Mouse (Mus musculus): ENCODE measurements at regions not wholly inside any gene's neighbourhood (a gene's known extent, or its start where the extent isn't known, plus 50 kb on each side); places are given as distances from the start of the nearest gene placed in this dataset.

DNA sequence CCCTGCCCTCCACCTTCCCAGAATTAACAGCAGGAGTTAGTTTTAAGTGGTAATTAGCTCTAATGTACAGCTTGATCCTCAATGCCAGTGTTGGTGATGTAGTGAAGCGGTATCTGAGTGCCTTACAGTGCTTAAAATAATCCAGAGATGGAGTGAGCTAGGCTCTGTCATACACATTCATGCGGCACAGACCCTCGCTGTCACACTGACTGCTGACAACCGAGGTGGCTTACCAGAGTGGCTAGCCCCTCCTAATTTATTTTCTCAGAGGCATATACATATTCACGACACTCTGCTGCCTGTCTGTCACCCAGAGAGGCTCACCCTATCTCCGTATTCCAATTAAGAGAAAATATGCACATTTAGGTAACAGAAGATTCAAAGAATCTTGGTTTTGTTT is 327.2 kb upstream of the Sox11 start:
- peak; percentile 90 for DNase-seq (ENCODE audit: low read depth)
- TF ChIP-seq CTCF (IDR thresholded peaks at IDR 0.05; ENCODE audit: borderline replicate concordance, extremely low read depth, insufficient read depth, insufficient read length) = no peak
- no peak for TF ChIP-seq POLR2A (IDR thresholded peaks at IDR 0.05; ENCODE audit: borderline replicate concordance, extremely low read depth, insufficient read depth, insufficient read length, poor library complexity, severe bottlenecking)

DNA sequence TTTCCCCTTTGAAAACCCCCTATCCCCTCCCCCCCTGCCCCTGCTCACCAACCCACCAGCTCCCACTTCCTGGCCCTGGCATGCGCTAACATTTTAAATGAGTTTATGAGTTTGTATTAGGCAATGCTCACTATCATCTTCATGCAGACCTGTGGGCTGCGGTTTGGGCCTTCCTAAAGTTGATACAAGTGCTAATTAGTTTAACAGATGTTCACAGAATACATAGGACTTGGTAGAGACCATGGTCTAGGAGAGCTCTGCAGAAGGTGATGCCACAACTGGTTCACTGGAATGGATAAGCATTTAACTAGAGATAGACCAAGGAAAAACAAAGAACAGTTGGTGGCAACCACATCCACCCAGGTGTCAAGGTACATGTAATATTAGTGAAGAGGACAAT is 324.1 kb upstream of the Sox11 start:
- TF ChIP-seq POLR2A (IDR thresholded peaks at IDR 0.05; ENCODE audit: borderline replicate concordance, extremely low read depth, insufficient read depth, insufficient read length, poor library complexity, severe bottlenecking) (no peak), CTCF (IDR thresholded peaks at IDR 0.05; ENCODE audit: borderline replicate concordance, extremely low read depth, insufficient read depth, insufficient read length) (no peak)
- no peak for DNase-seq (ENCODE audit: low read depth)

DNA sequence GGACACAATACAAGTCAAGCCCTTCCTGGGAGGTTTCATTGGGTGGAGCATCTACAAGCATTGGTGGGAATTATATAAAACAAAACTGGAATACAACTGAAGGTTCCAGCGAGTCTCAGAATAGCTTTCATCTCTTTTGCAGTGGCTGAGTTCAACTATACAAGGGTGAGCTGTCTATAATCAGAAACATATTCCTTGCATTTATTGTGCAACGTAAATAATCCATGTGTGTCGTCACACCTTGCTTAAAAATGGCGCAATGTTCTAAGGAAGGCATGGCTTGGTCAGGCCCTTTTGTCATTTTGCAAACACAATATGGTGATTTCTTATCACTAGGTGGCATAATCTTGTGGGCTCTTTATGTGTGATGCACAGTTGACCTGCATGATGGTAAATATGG is 320.8 kb upstream of the Sox11 start:
- TF ChIP-seq CTCF (IDR thresholded peaks at IDR 0.05; ENCODE audit: borderline replicate concordance, extremely low read depth, insufficient read depth, insufficient read length) = no peak
- DNase-seq (ENCODE audit: low read depth) = no peak

DNA sequence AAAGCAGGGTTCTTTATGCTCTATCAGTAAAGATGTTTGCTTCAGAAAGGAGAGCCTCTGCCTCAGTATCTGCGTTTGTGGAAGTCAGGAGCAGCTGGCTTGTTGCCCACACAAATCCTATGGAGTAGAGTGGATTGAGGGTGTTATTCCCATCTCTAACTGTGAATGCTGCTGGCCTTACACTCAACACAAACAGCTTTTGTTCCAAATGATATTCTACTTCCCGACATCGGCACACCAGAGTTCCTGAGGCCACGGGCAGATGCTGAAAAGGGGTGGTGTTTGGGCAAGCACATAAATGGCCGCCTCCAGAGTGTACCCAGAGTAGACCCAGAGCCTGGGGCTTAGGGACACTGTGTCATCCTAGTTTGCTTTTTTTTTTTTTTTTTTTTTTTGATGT is 320.3 kb upstream of the Sox11 start:
- TF ChIP-seq POLR2A (IDR thresholded peaks at IDR 0.05; ENCODE audit: borderline replicate concordance, extremely low read depth, insufficient read depth, insufficient read length, poor library complexity, severe bottlenecking) = no peak
- TF ChIP-seq CTCF (IDR thresholded peaks at IDR 0.05; ENCODE audit: borderline replicate concordance, extremely low read depth, insufficient read depth, insufficient read length) = no peak
- no peak for DNase-seq (ENCODE audit: low read depth)

DNA sequence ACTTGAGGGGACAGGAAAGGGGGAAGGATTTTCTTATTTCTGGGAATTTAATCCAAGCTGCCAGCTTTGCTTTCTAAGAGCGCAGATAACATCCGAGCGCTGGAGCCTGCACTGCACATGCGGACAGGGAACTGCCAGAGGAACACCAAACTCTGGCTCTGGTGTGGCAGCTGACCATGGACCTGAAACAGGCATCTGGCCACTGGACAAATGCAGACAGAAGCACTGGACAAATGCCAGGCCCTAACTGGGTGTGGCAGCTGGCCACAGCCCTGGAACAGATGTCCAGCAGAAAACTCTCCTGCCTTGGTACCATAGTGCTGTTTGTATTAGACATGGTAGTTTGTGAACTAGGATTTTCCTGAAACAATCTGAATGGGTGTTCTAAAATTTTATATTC is 315.2 kb upstream of the Sox11 start:
- TF ChIP-seq CTCF (IDR thresholded peaks at IDR 0.05; ENCODE audit: borderline replicate concordance, extremely low read depth, insufficient read depth, insufficient read length) = no peak
- TF ChIP-seq POLR2A (IDR thresholded peaks at IDR 0.05; ENCODE audit: borderline replicate concordance, extremely low read depth, insufficient read depth, insufficient read length, poor library complexity, severe bottlenecking) = no peak
- DNase-seq (ENCODE audit: low read depth) = peak; percentile 65

DNA sequence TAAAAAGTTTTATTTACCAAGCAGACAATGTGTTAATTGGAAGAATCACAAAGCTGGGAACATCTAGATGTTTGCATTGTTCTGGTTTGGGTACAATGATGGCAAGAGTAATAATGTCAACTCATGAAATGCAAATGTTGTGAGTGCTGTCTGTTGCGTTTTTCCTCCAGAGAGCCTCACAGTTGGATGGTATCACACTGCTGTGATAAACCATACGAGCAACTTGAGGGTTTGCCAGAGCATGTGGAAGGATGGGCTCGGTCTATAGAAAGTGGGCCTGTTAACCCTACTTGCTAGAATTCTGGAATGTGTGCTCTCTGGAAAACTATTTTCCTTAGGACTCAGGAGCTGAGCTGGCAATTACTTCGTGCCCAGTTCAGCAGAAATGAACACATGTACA is 311.2 kb upstream of the Sox11 start:
- TF ChIP-seq CTCF (IDR thresholded peaks at IDR 0.05; ENCODE audit: borderline replicate concordance, extremely low read depth, insufficient read depth, insufficient read length) = no peak
- no peak for TF ChIP-seq POLR2A (IDR thresholded peaks at IDR 0.05; ENCODE audit: borderline replicate concordance, extremely low read depth, insufficient read depth, insufficient read length, poor library complexity, severe bottlenecking)
- DNase-seq (ENCODE audit: low read depth) = peak; percentile 66

DNA sequence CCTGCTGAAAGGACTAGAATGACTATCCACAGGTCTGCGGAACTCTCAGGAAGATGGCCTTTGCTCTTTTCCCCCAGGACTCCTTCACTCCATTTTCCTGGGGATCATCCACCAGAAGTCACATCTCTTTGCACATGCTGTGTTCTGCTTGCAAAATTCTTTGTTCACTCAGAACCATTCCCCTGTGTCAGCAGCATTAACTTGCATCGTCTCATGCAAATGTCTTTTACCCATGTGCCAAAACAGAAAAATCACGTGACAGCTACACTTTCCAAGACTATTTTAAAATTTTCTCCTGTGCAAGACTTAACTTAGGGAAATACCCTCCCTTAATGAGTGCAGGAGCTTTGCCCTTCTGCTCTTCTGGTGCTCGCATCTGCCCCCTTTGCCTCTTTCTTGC is 306.2 kb upstream of the Sox11 start:
- DNase-seq (ENCODE audit: low read depth) = peak; percentile 44
- no peak for TF ChIP-seq CTCF (IDR thresholded peaks at IDR 0.05; ENCODE audit: borderline replicate concordance, extremely low read depth, insufficient read depth, insufficient read length)
- no peak for TF ChIP-seq POLR2A (IDR thresholded peaks at IDR 0.05; ENCODE audit: borderline replicate concordance, extremely low read depth, insufficient read depth, insufficient read length, poor library complexity, severe bottlenecking)

DNA sequence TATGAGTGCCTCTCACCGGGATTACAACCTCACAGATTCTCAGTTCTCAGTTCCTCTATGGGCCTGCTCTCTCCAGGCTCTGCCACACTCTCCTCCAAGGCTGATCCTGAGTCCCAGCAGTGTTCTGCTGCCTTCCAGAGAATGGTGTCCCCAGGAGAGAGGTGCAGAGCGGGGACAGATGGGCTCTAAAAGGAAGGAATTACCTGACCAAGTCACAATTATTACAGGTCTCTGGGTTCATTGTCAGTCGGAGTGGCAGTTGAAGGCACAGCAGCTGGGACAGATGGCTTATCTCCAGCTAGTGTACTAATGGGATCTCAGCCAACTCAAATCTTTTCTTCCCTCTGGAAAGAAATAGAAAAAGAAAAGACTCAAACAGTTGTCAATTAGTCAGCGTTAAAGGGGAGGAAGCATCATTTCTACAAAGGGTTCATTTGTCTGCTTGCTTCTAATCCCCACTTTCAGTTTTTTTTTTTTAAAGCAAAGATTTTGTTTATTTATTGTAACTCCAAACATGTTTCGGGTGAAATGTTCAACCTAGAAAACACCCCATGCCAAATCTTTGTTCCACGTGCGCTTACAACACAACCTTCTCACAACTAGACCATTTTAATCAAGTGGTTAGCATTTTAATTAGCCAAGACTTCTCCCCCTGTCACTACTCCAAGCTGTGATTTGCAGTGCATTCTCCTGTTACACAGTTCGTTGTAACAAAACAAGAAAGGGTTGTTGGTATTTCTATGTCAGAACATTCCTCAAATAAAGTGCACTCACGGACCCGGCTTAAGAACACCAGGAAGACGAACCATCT is 304.3 kb upstream of the Sox11 start:
- DNase-seq (ENCODE audit: low read depth) = peak; percentile 94
- no peak for TF ChIP-seq CTCF (IDR thresholded peaks at IDR 0.05; ENCODE audit: borderline replicate concordance, extremely low read depth, insufficient read depth, insufficient read length)
- TF ChIP-seq POLR2A (IDR thresholded peaks at IDR 0.05; ENCODE audit: borderline replicate concordance, extremely low read depth, insufficient read depth, insufficient read length, poor library complexity, severe bottlenecking) = no peak

DNA sequence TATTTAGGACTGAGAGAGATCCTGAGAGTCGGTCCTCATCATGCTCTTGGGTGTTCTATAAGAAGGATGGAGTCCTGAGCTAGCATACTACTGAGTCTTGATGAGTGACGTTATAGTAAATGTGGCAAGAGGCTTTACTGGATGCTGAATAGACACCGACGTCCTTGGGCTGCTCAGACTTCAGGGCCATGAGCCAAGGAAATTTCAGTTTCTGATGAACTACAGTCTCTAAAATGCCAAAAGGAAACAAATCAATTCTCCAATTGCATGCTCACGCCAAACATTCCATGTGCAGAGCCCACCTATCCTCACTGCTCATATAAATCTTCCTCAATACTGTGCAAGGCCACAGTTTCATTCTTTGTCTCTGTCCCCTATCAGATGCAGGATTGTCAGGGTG is 277.2 kb upstream of the Sox11 start:
- TF ChIP-seq POLR2A (IDR thresholded peaks at IDR 0.05; ENCODE audit: borderline replicate concordance, extremely low read depth, insufficient read depth, insufficient read length, poor library complexity, severe bottlenecking) (no peak), CTCF (IDR thresholded peaks at IDR 0.05; ENCODE audit: borderline replicate concordance, extremely low read depth, insufficient read depth, insufficient read length) (no peak)
- no peak for DNase-seq (ENCODE audit: low read depth)

DNA sequence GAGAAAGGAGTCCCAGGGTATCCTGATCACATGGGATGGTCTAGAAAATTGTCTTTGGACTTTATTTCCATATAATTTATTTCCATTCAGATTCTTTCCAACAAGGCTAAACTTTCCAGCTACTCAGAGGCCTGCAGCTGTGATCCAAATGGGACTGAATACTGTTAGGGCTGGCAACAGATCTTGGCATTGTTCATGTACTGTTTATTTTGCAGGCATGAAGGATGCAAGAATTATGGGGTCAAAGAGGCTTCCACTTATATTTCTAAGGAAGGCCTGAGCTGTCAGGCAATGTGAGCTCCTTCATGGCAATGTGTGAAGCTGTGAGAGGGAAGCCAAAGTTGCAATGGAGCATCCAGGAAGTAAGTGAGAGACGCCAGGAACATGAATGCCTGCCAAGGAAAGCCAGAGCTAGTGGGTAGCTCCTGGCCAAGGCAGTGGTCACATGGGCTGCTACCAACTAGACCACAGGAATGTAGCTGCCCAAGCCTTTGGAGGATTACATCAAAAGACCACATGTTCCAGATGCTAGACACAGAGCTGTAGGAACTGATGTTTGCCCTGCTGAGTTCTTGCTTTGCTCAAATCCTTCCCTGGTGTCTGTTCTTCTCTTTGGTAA is 261.8 kb upstream of the Sox11 start:
- no peak for DNase-seq (ENCODE audit: low read depth)

DNA sequence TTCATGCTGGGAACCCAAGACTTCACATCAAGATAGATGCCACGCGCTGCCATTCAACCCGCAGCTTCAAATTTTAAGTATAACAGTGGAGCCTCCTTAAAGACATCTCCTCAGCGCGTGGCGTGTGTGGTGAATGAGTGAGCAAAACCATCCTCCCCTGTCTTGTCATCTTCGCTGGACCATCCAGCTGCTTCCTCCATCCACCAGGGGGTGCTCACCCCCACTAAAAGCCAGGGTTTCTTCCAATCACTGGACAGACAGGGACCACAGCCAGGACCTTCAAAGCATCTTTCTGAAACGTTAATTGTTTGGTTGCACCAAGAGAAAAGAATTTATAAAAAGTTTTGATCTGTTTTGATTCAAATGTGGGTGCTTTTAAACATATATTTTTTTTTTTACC is 256.8 kb upstream of the Sox11 start:
- no peak for TF ChIP-seq POLR2A (IDR thresholded peaks at IDR 0.05; ENCODE audit: borderline replicate concordance, extremely low read depth, insufficient read depth, insufficient read length, poor library complexity, severe bottlenecking)
- TF ChIP-seq CTCF (IDR thresholded peaks at IDR 0.05; ENCODE audit: borderline replicate concordance, extremely low read depth, insufficient read depth, insufficient read length) = peak; percentile 88
- peak; percentile 85 for DNase-seq (ENCODE audit: low read depth)

More for the DNA sequence above, 261.8 kb upstream of the Sox11 start:
- TF ChIP-seq POLR2A (IDR thresholded peaks at IDR 0.05; ENCODE audit: borderline replicate concordance, extremely low read depth, insufficient read depth, insufficient read length, poor library complexity, severe bottlenecking) (no peak), CTCF (IDR thresholded peaks at IDR 0.05; ENCODE audit: borderline replicate concordance, extremely low read depth, insufficient read depth, insufficient read length) (no peak)

DNA sequence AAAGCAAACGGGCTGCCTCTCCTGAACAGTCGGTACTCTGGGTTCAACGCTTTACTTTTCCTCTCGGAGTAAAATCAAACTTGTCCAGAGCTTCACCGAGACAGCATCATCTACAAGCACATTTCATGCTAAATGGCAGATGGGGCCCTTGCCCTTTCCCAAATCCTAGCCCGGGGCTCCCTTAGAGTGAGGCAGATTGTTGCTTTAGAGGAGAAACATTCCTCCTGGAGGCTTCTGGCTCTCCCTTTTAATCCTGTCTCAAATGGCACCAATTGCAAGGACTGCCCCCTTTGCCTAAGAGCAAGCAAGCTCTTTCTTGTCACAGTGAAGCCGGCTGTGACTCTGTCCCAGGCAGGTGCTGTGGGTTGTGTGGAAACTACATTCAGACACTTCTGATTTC is 255.5 kb upstream of the Sox11 start:
- peak; percentile 79 for DNase-seq (ENCODE audit: low read depth)
- TF ChIP-seq CTCF (IDR thresholded peaks at IDR 0.05; ENCODE audit: borderline replicate concordance, extremely low read depth, insufficient read depth, insufficient read length) (no peak), POLR2A (IDR thresholded peaks at IDR 0.05; ENCODE audit: borderline replicate concordance, extremely low read depth, insufficient read depth, insufficient read length, poor library complexity, severe bottlenecking) (no peak)
